ENCODE assay signal across 10 mouse cellular contexts in genomic region chr6:38882728-38883171, GRCm38 (mm10). TPM values are rescaled to one million over a fixed set of nuclear protein-coding genes. Genes with fewer than 3 reads are reported as not detected.
DNase-seq lines count a peak whose midpoint lies in the region; ATAC-seq lines count a peak whose summit lies in the region.
"Had no signal": no experiment of that assay in that cellular context is flagged by ENCODE, and none has a peak within 500 bp of the region (broad histone marks: within the 10 kb centered on the region; RNA-seq: fewer than 3 reads in every experiment).

No protein-coding gene starts in this region.

- H3K4me2 ChIP-seq in forebrain, embryonic 14.5 days (ENCODE audit: low read length) = no peak overlapping the region
- H3K4me2 ChIP-seq in forebrain, embryonic 13.5 days = no peak overlapping the region
- H3K4me2 ChIP-seq: limb, embryonic 15.5 days had no signal

- 56% methylated on average over 6 of the region's 6 CpGs for WGBS in forebrain, embryonic 14.5 days
- WGBS in forebrain, embryonic 13.5 days = 55% methylated on average over 6 of the region's 6 CpGs

- H3K9me3 ChIP-seq in forebrain, embryonic 14.5 days (replicated peaks; ENCODE audit: control insufficient read depth, low read length) = no peaks in the 10 kb centered on the region
- H3K9me3 ChIP-seq in forebrain, embryonic 13.5 days (replicated peaks) = no peaks in the 10 kb centered on the region
- H3K9me3 ChIP-seq: limb, embryonic 15.5 days had no signal

- H3K27ac ChIP-seq in forebrain, embryonic 14.5 days (ENCODE audit: low read depth, low read length) = no peak overlapping the region
- no peak overlapping the region for H3K27ac ChIP-seq in forebrain, embryonic 13.5 days
- H3K27ac ChIP-seq: limb, embryonic 15.5 days had no signal

- ATAC-seq in forebrain, embryonic 14.5 days = no peak
- ATAC-seq in forebrain, embryonic 13.5 days = no peak
- peak; percentile 87 for ATAC-seq in granulocyte monocyte progenitor cell, adult 5-6 weeks (replicated peaks; ENCODE audit: poor library complexity, severe bottlenecking)

- H3K4me1 ChIP-seq in forebrain, embryonic 14.5 days (ENCODE audit: control insufficient read depth, insufficient read depth, low read length) = no peaks in the 10 kb centered on the region
- H3K4me1 ChIP-seq in forebrain, embryonic 13.5 days = 0 out of 2 replicates have a peak, but pooled peaks cover 7% of the 10 kb centered on the region

- H3K9ac ChIP-seq in forebrain, embryonic 14.5 days (ENCODE audit: low read length) = no peak overlapping the region
- no peak overlapping the region for H3K9ac ChIP-seq in forebrain, embryonic 13.5 days
- H3K9ac ChIP-seq: limb, embryonic 15.5 days had no signal

- H3K27me3 ChIP-seq in forebrain, embryonic 14.5 days (replicated peaks; ENCODE audit: control insufficient read depth, insufficient read depth, low read length) = no peaks in the 10 kb centered on the region
- peaks cover 6% of the 10 kb centered on the region for H3K27me3 ChIP-seq in forebrain, embryonic 13.5 days
- no peaks in the 10 kb centered on the region for H3K27me3 ChIP-seq in splenic B cell, adult 2 months (ENCODE audit: control insufficient read depth, insufficient read depth, low read length, poor library complexity, severe bottlenecking)
- H3K27me3 ChIP-seq: limb, embryonic 15.5 days had no signal

- H3K36me3 ChIP-seq in forebrain, embryonic 14.5 days (ENCODE audit: control insufficient read depth, insufficient read depth, low read length) = no peaks in the 10 kb centered on the region
- H3K36me3 ChIP-seq in forebrain, embryonic 13.5 days (ENCODE audit: poor library complexity, severe bottlenecking) = no peaks in the 10 kb centered on the region
- H3K36me3 ChIP-seq in splenic B cell, adult 2 months (ENCODE audit: control insufficient read depth, insufficient read depth, low read length, poor library complexity, severe bottlenecking) = no peaks in the 10 kb centered on the region
- H3K36me3 ChIP-seq: limb, embryonic 15.5 days had no signal

- DNase-seq in forebrain, embryonic 14.5 days (ENCODE audit: low spot score) = peak; percentile 12
- peak; percentile 20 for DNase-seq in lung, postnatal 10 days
- no peak for DNase-seq in lung, postnatal 36 days
- DNase-seq in splenic B cell, adult 2 months (ENCODE audit: low read depth, low spot score) = peak; percentile 29
- DNase-seq in embryo, embryonic 10 days (ENCODE audit: low spot score) = no peak
- no peak for DNase-seq in kidney, postnatal 25 days
- DNase-seq: kidney, adult 9 months had no signal

- no peak overlapping the region for H3K4me3 ChIP-seq in forebrain, embryonic 14.5 days (ENCODE audit: low read depth, low read length)
- H3K4me3 ChIP-seq in forebrain, embryonic 13.5 days = no peak overlapping the region
- H3K4me3 ChIP-seq: limb, embryonic 15.5 days had no signal

RNA-seq across cellular contexts. Expression of gene Hipk2, which starts 6.8 kb away (rescaled TPM):
- 16.0 and 19.1 TPM in 2 replicates for polyA plus RNA-seq in forebrain, embryonic 14.5 days (2014; fragmentation: Nextera tagmentation; extraction: Ambion mirVana)
- polyA plus RNA-seq in forebrain, embryonic 13.5 days (2015; fragmentation: Nextera tagmentation; extraction: Ambion mirVana) = 33.7 and 35.0 TPM in 2 replicates
- 51.0 and 55.5 TPM in 2 replicates for total RNA-seq in granulocyte monocyte progenitor cell, adult 5-6 weeks (2014; fragmentation: Nextera tagmentation)
- 12.8 and 17.0 TPM in 2 replicates for total RNA-seq in granulocyte monocyte progenitor cell, adult 5-6 weeks (2017)

RNA-seq across cellular contexts. Expression of gene Tbxas1, which starts 7.5 kb away (rescaled TPM):
- 1.2 and 1.6 TPM in 2 replicates for polyA plus RNA-seq in forebrain, embryonic 14.5 days (2014; fragmentation: Nextera tagmentation; extraction: Ambion mirVana)
- polyA plus RNA-seq in forebrain, embryonic 13.5 days (2015; fragmentation: Nextera tagmentation; extraction: Ambion mirVana) = 0.76 and 1.1 TPM in 2 replicates
- 12.4 and 26.0 TPM in 2 replicates for total RNA-seq in granulocyte monocyte progenitor cell, adult 5-6 weeks (2014; fragmentation: Nextera tagmentation)
- 15.0 and 15.4 TPM in 2 replicates for total RNA-seq in granulocyte monocyte progenitor cell, adult 5-6 weeks (2017)

Comparison
In these comparisons a context has a peak if more than half of its experiments do, and no peak if none do; other contexts are left out.
1. DNase-seq: peak in forebrain, embryonic 14.5 days (single experiment), lung, postnatal 10 days (single experiment) and splenic B cell, adult 2 months (single experiment); none in lung, postnatal 36 days (single experiment), embryo, embryonic 10 days (single experiment) and kidney, postnatal 25 days (0 of 2).